Mouse (Mus musculus) forebrain, embryonic 11.5 days (tissue): ENCODE results near the gene Chn1. TPM values are rescaled to one million over a fixed set of nuclear protein-coding genes. Genes with fewer than 3 reads are reported as not detected.

ENCODE experiments used
- ATAC-seq: fragments of 200-750 bp; cut with Nextera tagmentation; replicated peaks from 2 replicates; pipeline ENCODE4 v1.8.0; 2017; ENCODE audit warnings: moderate TSS enrichment; ENCODE audit not compliant: low FRiP score
- DNase-seq: peaks from one replicate; pipeline ENCODE4 v3.0.0-alpha.2; 2017; ENCODE audit warnings: low spot score
- H3K27ac ChIP-seq: fragments of 300-500 bp; sonication (generic); 2 replicates; pipeline ENCODE4 v1.5.1; 2014; ENCODE audit warnings: low read depth, low read length
- H3K27me3 ChIP-seq: fragments of 300-500 bp; sonication (generic); 2 replicates; pipeline ENCODE4 v1.6.1; 2014; ENCODE audit warnings: mild to moderate bottlenecking, low read length, mixed read lengths; ENCODE audit not compliant: control insufficient read depth, insufficient read depth
- H3K36me3 ChIP-seq: fragments of 300-500 bp; sonication (generic); 2 replicates; pipeline ENCODE4 v1.6.1; 2014; ENCODE audit warnings: mild to moderate bottlenecking, low read length, moderate library complexity, mixed read lengths; ENCODE audit not compliant: control insufficient read depth, insufficient read depth
- H3K4me1 ChIP-seq: fragments of 300-500 bp; sonication (generic); replicated peaks from 2 replicates; pipeline ENCODE4 v1.6.1; 2014; ENCODE audit warnings: low read length, mixed read lengths; ENCODE audit not compliant: control insufficient read depth, insufficient read depth
- H3K4me2 ChIP-seq: fragments of 300-500 bp; sonication (generic); 2 replicates; pipeline ENCODE4 v1.6.1; 2014; ENCODE audit warnings: low read depth, mild to moderate bottlenecking, low read length, moderate library complexity, mixed read lengths; ENCODE audit not compliant: severe bottlenecking
- H3K4me3 ChIP-seq: fragments of 300-500 bp; sonication (generic); 2 replicates; pipeline ENCODE4 v1.5.1; 2014; ENCODE audit warnings: low read depth, low read length
- H3K9ac ChIP-seq: fragments of 300-500 bp; sonication (generic); 2 replicates; pipeline ENCODE4 v1.6.1; 2014; ENCODE audit warnings: low read length
- H3K9me3 ChIP-seq: fragments of 300-500 bp; sonication (generic); 2 replicates; pipeline ENCODE4 v1.6.1; 2016; ENCODE audit warnings: low read length, mixed read lengths; ENCODE audit not compliant: control insufficient read depth
- WGBS: fragments of 180-500 bp; shearing (Covaris S2); extraction: QIAGEN DNeasy Blood & Tissue Kit; methylation state at CpG from one replicate; pipeline ENCODE4 v1.1.7; 2014; 5-methylcytosine and 5-hydroxymethylcytosine counted together
- polyA plus RNA-seq: library from polyadenylated mRNA; unstranded; fragments of >200 nt; fragmentation: Nextera tagmentation; extraction: Ambion mirVana; gene quantifications from 2 replicates; pipeline ENCODE4 v1.2.1, GENCODE M21; 2014

Chn1 gene
- polyA plus RNA-seq, 1 experiment from 2014 or later, result 62.2 TPM

DNA sequence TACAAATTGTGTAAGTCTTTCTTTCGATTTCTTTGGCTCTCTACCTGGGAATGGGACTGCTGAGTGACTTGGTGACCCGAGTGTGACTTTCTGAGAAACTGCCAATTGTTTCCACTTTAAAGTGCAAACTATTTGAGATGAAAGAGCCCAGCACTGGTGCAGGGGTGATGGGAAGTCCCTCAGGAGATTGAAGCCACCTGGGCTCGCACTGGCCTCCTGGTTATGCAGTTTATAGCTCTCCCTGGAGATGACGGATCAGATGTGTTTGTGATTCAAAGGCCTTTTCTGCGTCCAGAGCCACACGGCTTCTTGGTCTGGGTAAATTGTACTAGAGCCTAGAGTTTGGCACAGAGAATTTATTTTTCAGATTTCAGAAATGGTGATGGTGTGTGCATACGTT is 211.5 kb downstream of the Chn1 start:
- DNase-seq, result no peak
- H3K9ac ChIP-seq, result no peak overlapping the region
- no peaks in the 10 kb centered on the region for H3K9me3 ChIP-seq
- no peaks in the 10 kb centered on the region for H3K27me3 ChIP-seq
- H3K27ac ChIP-seq, result no peak overlapping the region
- ATAC-seq, result no peak
- no peak overlapping the region for H3K4me2 ChIP-seq
- peaks cover 2% of the 10 kb centered on the region; the same call in 1 of the 2 replicates for H3K4me1 ChIP-seq
- H3K4me3 ChIP-seq, result no peak overlapping the region
- 72% methylated on average over 7 of the region's 7 CpGs for WGBS
- no peaks in the 10 kb centered on the region for H3K36me3 ChIP-seq

DNA sequence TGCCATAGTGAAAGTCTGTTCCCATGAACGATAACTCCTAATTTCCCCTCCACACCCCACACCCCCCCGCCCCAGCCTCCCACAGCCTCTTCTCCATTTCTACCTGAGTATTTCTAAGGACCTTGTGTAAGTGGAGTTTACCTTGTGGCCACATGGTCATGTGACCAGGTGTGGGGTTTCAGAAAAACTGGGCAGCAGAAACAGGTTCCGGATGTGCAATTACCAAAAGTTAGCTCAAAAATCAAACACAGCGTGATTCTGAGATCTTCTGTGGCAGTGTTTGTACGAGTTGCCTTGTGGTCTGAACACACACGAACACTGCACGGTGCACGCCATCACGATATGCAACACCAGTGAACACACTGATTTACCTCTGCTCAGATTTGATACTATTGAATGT is 212.5 kb downstream of the Chn1 start:
- H3K27me3 ChIP-seq, result no peaks in the 10 kb centered on the region
- no peak overlapping the region for H3K4me3 ChIP-seq
- ATAC-seq, result no peak
- no peak overlapping the region for H3K4me2 ChIP-seq
- no peak overlapping the region for H3K27ac ChIP-seq
- no peaks in the 10 kb centered on the region for H3K9me3 ChIP-seq
- H3K9ac ChIP-seq, result no peak overlapping the region
- no peaks in the 10 kb centered on the region for H3K36me3 ChIP-seq
- WGBS, result 91% methylated on average over 9 of the region's 9 CpGs
- no peak for DNase-seq
- H3K4me1 ChIP-seq, result peaks cover 2% of the 10 kb centered on the region; the same call in 1 of the 2 replicates

DNA sequence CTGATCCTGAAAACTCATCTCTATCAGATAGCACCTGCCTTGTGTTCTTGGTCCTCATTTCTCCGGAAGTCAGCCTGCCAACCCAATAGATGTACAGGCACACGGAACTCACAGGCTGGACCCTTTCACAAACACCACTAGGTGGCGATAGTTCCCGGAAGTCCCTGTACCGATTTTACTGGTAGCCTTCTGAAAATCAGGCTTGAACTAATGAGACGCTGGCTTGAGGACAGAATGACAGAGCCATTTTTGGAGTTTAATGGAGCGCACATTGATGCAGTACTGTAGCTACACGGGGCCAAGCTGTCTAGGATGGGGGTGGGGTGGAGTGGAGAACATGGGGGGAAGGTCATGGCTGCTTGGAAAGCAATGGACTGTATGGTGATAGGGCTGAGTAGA is 213.5 kb downstream of the Chn1 start:
- no peaks in the 10 kb centered on the region for H3K9me3 ChIP-seq
- no peaks in the 10 kb centered on the region for H3K36me3 ChIP-seq
- H3K4me2 ChIP-seq, result peak overlapping the region; percentile 42
- 4% methylated on average over 8 of the region's 8 CpGs for WGBS
- H3K27me3 ChIP-seq, result no peaks in the 10 kb centered on the region
- ATAC-seq (peak; percentile 51; the same call in 1 of the 2 replicates), DNase-seq (peak; percentile 80)
- peak overlapping the region; percentile 5; the same call in 1 of the 2 replicates for H3K9ac ChIP-seq
- H3K27ac ChIP-seq, result no peak overlapping the region
- H3K4me1 ChIP-seq, result no peaks in the 10 kb centered on the region; the same call in 1 of the 2 replicates
- H3K4me3 ChIP-seq, result peak overlapping the region; percentile 29

DNA sequence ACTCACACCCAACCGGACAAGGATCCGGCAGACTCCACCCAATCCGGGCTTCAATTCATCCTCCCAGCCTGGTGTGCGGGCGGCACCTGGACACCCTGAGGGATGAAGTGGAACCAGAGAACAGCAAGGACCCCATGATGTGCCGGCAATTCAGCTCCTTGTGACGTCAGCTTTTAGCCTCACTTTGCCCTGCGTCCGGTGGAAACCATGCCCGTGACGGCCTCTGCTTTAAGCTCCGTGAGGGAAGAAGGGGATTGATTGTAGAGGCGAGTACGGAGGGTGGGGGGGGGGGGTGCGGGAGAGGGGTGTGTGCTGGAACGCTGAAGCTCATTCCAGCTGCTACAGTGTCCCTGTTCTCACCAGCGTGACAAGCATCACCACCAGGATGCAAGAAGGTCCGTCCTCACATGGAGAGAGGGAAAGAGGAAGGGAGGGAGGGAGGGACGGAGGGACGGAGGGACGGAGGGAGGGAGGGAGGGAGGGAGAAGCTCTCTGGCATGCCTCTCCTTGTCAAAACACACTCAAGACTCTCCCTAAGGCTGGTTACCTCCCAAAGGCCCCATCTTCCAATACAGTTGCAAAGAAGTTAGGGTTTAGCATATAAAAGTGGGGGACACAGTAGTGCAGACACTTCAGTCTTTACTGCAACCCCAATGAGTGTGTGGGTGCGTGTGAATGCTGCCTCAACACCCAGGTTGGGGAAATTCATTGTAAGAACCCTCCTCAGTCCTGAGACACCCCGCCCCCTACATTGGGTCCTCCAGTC is 214.1 kb downstream of the Chn1 start:
- H3K4me1 ChIP-seq, result no peaks in the 10 kb centered on the region; the same call in 1 of the 2 replicates
- H3K27ac ChIP-seq, result no peak overlapping the region
- no peaks in the 10 kb centered on the region for H3K9me3 ChIP-seq
- no peaks in the 10 kb centered on the region for H3K27me3 ChIP-seq
- H3K9ac ChIP-seq, result peak overlapping the region; percentile 5; the same call in 1 of the 2 replicates
- ATAC-seq (peak; percentile 36), DNase-seq (peak; percentile 65)
- H3K4me2 ChIP-seq, result peak overlapping the region; percentile 42
- peak overlapping the region; percentile 29 for H3K4me3 ChIP-seq
- H3K36me3 ChIP-seq, result no peaks in the 10 kb centered on the region
- under 1% methylated on average over 20 of the region's 23 CpGs for WGBS

Other genes with a start within 250 kb of the Chn1 start
- 8.6 and 10.9 TPM in 2 replicates for gene Wipf1, start 245.6 kb downstream of the Chn1 start, polyA plus RNA-seq
- gene Chrna1, start 195.0 kb downstream of the Chn1 start, polyA plus RNA-seq, result 0.09 and 0.32 TPM in 2 replicates
- gene Atf2, start 117.3 kb upstream of the Chn1 start, polyA plus RNA-seq, result 89.6 and 101 TPM in 2 replicates
- 769 and 800 TPM in 2 replicates for gene Atp5g3, start 136.0 kb upstream of the Chn1 start, polyA plus RNA-seq